7 mouse cellular contexts compared by ENCODE assay signal in genomic region chr2:85123187-85123868, GRCm38 (mm10). TPM values are rescaled to one million over a fixed set of nuclear protein-coding genes. Genes with fewer than 3 reads are reported as not detected.
DNase-seq lines count a peak whose midpoint lies in the region; ATAC-seq and TF ChIP-seq lines count a peak whose summit lies in the region.

No protein-coding gene starts in this region.

- H3K9me3 ChIP-seq in forebrain, embryonic 16.5 days (ENCODE audit: control insufficient read depth, low read length): no peaks in the 10 kb centered on the region
- H3K9me3 ChIP-seq in kidney, postnatal 0 days (replicated peaks; ENCODE audit: low read length): no peaks in the 10 kb centered on the region
- H3K9me3 ChIP-seq in lung, embryonic 16.5 days (ENCODE audit: control insufficient read depth, low read length): no peaks in the 10 kb centered on the region

- peak; percentile 87 for ATAC-seq in forebrain, embryonic 16.5 days
- peak; percentile 80; the same call in 1 of the 2 replicates for ATAC-seq in kidney, postnatal 0 days (replicated peaks; ENCODE audit: low FRiP score, low read depth)
- peak; percentile 68; the same call in 1 of the 2 replicates for ATAC-seq in lung, embryonic 16.5 days (ENCODE audit: low read depth)

- no peak overlapping the region for H3K9ac ChIP-seq in forebrain, embryonic 16.5 days (replicated peaks; ENCODE audit: low read depth, low read length)
- H3K9ac ChIP-seq in kidney, postnatal 0 days (ENCODE audit: low read depth, low read length): no peak overlapping the region
- no peak overlapping the region for H3K9ac ChIP-seq in lung, embryonic 16.5 days (ENCODE audit: low read length)

- no peaks in the 10 kb centered on the region for H3K27me3 ChIP-seq in forebrain, embryonic 16.5 days (replicated peaks; ENCODE audit: control insufficient read depth, insufficient read depth, low read length)
- no peaks in the 10 kb centered on the region for H3K27me3 ChIP-seq in kidney, postnatal 0 days (ENCODE audit: insufficient read depth, low read length)
- H3K27me3 ChIP-seq in lung, embryonic 16.5 days (ENCODE audit: control insufficient read depth, insufficient read depth, low read depth, low read length): no peaks in the 10 kb centered on the region

- peak; percentile 84 for TF ChIP-seq CTCF in kidney, postnatal 0 days (IDR thresholded peaks at IDR 0.05; ENCODE audit: low read depth)

- H3K4me1 ChIP-seq in forebrain, embryonic 16.5 days (replicated peaks; ENCODE audit: control insufficient read depth, insufficient read depth, low read length): no peaks in the 10 kb centered on the region
- H3K4me1 ChIP-seq in kidney, postnatal 0 days (replicated peaks; ENCODE audit: insufficient read depth, low read length): no peaks in the 10 kb centered on the region
- H3K4me1 ChIP-seq in lung, embryonic 16.5 days (replicated peaks; ENCODE audit: control insufficient read depth, insufficient read depth, low read length): no peaks in the 10 kb centered on the region

- 29% methylated on average over 5 of the region's 5 CpGs for WGBS in forebrain, embryonic 16.5 days
- WGBS in kidney, postnatal 0 days: 25% methylated on average over 5 of the region's 5 CpGs
- 26% methylated on average over 5 of the region's 5 CpGs for WGBS in lung, embryonic 16.5 days

- H3K4me3 ChIP-seq in forebrain, embryonic 16.5 days (replicated peaks; ENCODE audit: low read length): no peak overlapping the region
- no peak overlapping the region for H3K4me3 ChIP-seq in kidney, postnatal 0 days (replicated peaks; ENCODE audit: low read depth, low read length)
- H3K4me3 ChIP-seq in lung, embryonic 16.5 days (ENCODE audit: low read length): no peak overlapping the region

- H3K4me2 ChIP-seq in forebrain, embryonic 16.5 days (ENCODE audit: low read length): no peak overlapping the region
- no peak overlapping the region for H3K4me2 ChIP-seq in kidney, postnatal 0 days (ENCODE audit: low read length)
- H3K4me2 ChIP-seq in lung, embryonic 16.5 days (ENCODE audit: low read depth, low read length): no peak overlapping the region

- H3K27ac ChIP-seq in forebrain, embryonic 16.5 days (ENCODE audit: low read length): no peak overlapping the region
- no peak overlapping the region for H3K27ac ChIP-seq in kidney, postnatal 0 days
- H3K27ac ChIP-seq in lung, embryonic 16.5 days (ENCODE audit: low read length): no peak overlapping the region

- H3K36me3 ChIP-seq in forebrain, embryonic 16.5 days (ENCODE audit: control insufficient read depth, insufficient read depth): no peaks in the 10 kb centered on the region
- no peaks in the 10 kb centered on the region for H3K36me3 ChIP-seq in kidney, postnatal 0 days (ENCODE audit: insufficient read depth, low read length)
- no peaks in the 10 kb centered on the region for H3K36me3 ChIP-seq in lung, embryonic 16.5 days (ENCODE audit: control insufficient read depth, insufficient read depth, low read length)

- DNase-seq in thymus, postnatal 0 days (ENCODE audit: low spot score): peak; percentile 50
- DNase-seq in thymus, postnatal 36 days: no peak
- DNase-seq in c-Kit-positive CD71-positive TER-119-negative erythroid progenitor cells, embryonic 14.5 days (ENCODE audit: low read depth): peak; percentile 40
- peak; percentile 92 for DNase-seq in kidney, postnatal 0 days (ENCODE audit: low spot score)
- DNase-seq in right cerebral cortex, postnatal 25 days: peak; percentile 35

RNA-seq across cellular contexts. Expression of gene Aplnr, which starts 12.7 kb away (rescaled TPM):
- polyA plus RNA-seq in thymus, postnatal 0 days (2015; fragmentation: Nextera tagmentation; extraction: Ambion mirVana): 19.6 and 19.9 TPM in 2 replicates
- polyA plus RNA-seq in forebrain, embryonic 16.5 days (2015; fragmentation: Nextera tagmentation; extraction: Ambion mirVana): 20.7 and 34.3 TPM in 2 replicates
- polyA plus RNA-seq in kidney, postnatal 0 days (2015; fragmentation: Nextera tagmentation; extraction: Ambion mirVana): 77.7 and 81.3 TPM in 2 replicates
- 172 and 194 TPM in 2 replicates for polyA plus RNA-seq in lung, embryonic 16.5 days (2015; fragmentation: Nextera tagmentation; extraction: Ambion mirVana)

Comparison
In these comparisons a context has a peak if more than half of its experiments do, and no peak if none do; other contexts are left out.
1. DNase-seq: peak in thymus, postnatal 0 days (single experiment), c-Kit-positive CD71-positive TER-119-negative erythroid progenitor cells, embryonic 14.5 days (single experiment), kidney, postnatal 0 days (single experiment) and right cerebral cortex, postnatal 25 days (single experiment); none in thymus, postnatal 36 days (0 of 2).
2. Peak in every context shown above with its lines, with median percentiles within 50 percentile points of each other: ATAC-seq.